Mouse (Mus musculus) urinary bladder, postnatal 4 days (tissue): Measurements from ENCODE around the gene Npb.
"Not testable (repeated sequence)": the region's sequence is repeated elsewhere in the genome, so short reads cannot be mapped to it uniquely, and the experiment has no call there.

ENCODE experiments used
- DNase-seq, 2 experiments: peaks; one replicate each; pipeline ENCODE4 v3.0.0; 2021 to 2022; ENCODE audit warnings: low spot score in 2 of 2

Npb gene

DNA sequence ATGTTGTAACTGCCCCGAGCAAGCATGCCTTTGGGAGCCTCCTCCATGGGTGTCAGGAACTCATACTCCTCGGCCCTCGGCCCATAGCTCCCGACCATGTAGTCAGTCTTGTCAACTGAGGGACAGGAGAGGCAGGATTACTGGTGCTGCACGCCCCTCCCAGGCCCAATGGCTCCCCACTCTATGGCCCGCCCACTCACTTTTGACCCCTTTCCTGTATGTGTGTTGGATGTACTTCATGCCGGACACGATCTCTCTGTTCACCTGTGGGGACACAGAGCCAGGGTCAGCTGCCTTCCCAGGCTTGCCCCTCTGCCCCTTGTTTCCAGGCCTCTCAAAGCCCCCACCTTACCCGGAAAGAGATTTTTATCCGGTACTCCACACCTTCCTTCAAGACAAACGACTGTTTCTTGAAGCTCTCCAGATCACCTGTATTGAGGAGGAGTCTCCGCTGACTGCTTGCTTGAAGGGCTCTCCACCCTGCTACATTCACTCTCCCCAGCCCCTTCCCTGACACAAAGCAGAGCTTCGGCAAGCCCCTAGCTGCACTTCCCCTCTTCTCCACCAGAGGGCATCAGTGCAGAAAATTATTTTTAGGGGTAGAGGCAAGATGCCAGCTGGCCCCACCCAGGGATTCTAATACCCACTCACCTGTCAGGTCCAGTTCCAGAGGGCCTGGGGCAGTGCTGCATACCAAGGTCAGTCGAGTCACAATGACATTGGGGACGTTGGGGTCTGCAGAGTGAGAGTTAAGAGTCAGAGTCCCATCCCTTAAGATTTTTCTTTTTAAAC is 28.8 kb upstream of the Npb start:
- DNase-seq = peak; percentile 52 to 79

DNA sequence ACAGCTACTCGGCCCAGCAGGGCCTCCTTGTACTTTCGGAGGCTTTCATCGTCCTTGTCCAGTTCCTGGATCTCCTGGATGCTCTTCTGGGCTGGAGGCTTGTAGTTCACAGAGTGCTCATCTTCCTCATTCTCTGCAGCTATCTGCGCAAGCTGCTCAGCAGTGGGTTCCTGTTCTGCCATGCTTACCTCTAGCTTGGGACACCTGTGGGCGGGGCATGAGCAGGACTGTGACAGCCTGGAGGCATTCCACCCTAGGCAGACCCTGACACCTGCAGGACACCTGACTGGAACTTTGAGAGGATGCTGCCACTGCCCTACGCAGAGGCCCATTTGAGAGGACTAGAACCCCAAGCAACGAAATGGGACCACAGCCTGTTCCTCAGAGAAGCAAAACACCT is 28.1 kb upstream of the Npb start:
- no peak for DNase-seq

DNA sequence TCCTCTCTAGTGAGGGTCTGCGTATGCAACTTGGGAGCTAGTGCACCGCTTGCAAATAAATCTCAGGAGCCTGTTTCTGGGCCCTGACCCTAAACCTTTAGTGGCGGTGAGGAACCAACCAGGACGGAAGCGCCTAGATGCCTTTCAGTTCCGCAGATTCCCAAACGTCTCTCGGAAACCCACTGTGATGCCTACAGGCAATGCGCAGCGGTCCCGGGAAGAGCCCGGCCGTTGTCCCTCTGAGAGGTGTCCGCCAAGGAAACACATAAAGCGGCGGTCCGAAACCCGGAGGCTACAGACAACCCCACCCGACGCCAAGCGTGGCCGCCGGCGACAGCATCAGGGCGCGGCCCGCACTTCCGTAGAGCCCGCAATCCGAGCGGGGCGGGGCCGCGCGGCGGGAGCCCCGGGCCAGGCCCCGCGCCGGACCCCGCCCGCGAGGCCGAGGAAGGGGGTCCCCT is 27.4 kb upstream of the Npb start:
- DNase-seq = peak in 1 of 2 experiments; percentile 43

DNA sequence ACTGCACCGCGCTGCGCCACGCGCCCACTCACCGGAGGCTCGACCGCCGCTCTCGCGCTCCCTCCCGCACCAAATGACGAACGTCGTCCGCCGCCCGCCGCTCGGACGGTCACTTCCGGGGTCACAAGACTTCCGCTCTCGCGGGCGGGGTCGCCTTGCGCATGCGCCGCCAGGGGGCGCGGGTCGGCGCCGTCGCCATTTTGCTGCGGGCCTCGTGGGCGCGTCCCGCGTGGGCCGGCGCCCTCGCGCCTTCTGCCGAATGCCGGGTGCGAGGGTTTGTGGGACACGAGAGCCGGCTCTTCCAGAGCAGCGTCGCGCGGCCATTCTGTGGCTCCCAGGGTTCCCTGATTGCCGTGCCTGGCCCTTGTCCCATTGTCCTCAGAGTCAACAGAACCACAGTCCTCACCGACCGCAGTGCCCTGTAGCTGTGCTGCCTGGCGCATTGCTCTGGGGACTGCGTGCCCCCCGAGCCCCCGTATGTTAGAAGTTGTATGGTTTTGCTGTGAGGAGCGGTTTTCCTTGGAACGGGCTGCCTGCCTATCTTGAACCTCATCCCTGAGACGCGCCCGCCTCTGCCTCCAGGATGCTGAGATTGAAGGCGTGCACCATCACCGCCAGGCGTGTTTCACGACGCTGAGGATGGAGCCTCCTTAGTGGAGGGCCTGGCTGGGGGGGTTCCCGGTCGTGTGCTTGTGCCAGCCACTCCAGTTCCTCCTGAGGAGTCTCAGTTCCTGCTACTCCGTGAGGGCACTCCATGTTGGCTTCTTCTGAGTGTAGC is 26.6 kb upstream of the Npb start, which contains the start of gene Arhgdia:
Gene Arhgdia (minus strand): TSS at position 135 of the 778 bp plus-strand sequence.
- peak; percentile 86 to 91 for DNase-seq

DNA sequence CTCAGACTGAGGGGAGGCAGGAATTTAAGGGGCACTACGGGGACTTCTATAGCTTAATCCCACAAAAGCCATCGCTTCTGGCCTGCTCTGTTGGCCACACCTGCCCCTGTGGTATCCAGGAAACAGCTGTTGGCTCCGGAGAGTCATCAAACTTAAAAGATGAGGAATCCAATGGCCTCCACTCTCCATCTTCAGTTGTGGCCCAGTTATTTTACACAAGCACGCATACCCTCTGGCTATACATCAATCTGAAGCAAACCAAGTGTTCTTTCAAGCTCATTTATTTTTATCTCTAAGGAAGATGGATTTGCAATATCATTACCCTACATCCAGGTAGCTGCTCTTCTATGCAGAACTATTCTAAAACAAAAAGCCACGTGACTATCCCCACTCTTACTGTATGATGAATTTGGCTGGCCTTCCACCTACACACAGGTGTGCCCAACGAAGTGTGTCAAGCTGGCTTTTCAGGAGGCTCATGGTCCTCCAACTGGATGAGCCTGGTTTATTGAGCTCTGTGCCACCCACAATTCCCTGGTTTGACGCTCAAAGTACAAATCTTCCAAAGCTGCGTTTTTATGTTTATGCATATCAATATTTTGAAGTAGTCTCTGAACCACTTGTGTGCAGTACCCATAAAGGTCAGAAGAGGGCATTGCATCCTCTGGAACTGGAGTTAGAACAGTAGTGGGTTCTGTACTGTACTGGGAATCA is 25.9 kb upstream of the Npb start:
- DNase-seq = no peak

DNA sequence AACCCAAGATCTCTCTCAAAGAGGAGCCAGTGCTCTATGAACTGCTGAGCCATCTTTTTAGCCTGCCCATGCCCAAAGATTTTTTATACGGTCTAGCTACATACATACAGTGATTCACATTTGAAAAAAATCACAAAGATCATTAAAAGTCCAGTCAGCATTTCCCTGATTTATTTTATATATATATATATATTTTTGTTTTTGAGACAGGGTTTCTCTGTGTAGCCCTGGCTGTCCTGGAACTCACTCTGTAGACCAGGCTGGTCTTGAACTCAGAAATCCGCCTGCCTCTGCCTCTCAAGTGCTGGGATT is 25.3 kb upstream of the Npb start:
- DNase-seq = not testable (repeated sequence)

DNA sequence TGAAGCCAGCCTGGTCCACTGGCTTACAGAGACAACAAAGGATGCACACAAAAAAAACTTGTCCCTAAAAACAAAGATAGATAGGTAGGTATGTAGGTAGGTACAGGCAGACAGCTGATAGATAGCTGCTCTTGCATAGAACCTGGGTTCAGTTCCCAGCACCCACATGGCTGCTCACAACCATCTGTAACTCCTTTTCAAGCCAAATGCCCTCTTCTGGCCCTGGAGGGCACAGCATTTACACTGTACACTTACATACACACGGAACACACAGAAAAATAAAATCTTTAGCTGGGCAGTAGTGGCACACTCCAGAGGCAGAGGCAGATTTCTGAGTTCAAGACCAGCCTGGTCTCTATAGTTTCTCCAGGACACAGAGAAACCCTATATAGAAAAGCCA is 24.3 kb upstream of the Npb start:
- no peak for DNase-seq

DNA sequence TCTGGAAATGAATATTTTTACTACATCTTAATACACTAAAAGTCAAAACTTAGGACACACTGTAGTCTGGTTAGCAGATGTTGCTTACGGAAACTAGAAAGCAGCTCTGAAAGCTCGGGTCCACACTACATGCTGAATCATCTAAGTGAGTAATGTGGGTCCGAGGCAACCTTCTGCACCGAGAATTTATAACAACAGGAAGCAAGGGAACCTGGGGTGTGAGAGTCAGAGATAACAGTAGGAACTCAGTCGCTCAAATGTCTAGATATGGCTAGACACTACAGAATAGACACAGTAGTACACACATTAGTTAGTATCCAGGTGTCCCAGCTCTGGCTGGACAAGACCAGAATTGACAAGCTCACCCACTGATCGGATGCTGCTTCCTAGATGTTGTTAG is 19.7 kb upstream of the Npb start:
- no peak for DNase-seq

DNA sequence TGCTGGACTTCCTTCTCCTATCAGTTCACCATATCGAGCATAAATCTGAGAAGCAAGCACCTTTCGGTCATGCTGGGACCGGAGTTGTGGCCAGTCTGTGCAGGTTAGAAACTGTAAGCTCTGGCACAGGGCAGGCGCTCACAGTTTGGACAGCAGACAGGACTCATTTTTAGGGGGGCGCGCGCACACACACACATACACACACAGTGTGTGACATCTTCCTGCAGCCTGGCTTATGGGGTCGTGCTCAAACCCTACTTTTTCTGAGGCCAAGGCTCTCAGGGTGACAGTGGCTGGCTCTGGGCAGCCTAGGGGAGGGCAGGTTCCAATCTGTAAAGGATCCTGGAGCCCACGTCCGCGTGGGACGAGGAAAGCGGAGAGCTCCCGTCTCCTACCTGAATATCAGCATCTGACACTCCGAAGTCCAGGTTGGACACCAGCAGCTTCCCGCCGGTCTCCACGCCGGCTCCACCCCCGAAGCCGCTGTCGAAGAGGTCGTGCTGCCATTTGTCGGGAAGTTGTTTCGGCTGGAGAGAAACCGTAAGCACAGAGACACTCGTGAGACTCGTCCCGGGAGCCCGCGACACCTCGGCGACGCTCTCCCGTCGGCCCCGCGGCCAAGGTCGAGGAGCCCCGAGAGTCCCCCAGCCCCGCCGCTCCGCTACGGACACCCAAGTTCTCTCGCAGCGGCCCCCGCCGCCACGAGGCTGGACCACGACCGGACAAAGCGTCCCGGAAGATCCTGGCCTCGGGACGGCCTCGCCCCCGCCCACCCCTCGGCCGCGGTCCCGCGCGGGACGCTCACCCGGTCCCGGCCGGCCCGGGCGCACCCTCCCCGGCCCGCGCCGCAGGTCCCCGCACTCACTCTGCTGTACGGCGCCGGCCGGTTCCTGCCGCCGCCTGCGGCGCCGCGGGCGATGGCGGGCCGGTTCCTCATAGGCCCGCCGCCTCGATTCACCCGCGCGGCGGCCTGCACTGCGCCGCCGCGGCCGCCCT is 10.7 kb upstream of the Npb start:
- no peak for DNase-seq

DNA sequence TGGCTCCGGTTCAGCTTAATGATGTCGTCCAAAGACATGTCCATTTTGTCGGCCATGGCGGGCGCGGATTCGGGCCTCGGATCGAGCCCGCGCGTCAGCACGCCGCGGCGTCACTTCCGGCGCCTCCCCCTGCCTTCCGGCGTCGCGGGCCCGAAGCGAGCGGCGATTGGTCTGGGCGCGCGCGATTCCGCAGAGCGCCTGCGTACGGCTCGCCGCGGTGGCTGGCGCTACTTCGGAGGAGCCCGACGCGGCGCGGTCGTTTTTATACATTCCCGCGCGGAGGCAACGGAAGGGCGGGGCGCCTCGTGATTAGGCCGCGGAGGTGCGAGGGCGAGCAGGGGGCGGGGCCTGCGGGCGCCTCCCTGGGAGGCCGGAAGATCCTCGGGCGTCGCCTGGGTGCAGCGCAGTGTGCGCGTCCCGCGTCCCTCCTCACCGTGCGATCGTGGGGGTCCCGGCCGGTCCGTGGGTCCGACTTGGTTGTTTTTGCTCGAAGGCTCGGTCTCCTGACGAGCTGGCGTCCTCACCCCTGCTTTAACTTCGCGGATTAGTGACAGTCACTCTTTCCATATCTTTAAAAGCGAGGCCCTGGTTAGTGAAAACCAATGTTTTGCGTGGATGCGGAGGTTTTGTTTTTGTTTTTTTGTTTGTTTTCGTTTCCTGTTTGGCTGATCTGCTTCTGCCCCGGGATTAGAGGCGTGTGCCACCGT is 9.8 kb upstream of the Npb start, which contains the start of the genes Alyref and Anapc11:
Gene Alyref (minus strand): TSS at position 83 of the 707 bp plus-strand sequence.
Gene Anapc11 (plus strand): TSS at position 139 of the 707 bp plus-strand sequence.
- peak; percentile 92 to 95 for DNase-seq

DNA sequence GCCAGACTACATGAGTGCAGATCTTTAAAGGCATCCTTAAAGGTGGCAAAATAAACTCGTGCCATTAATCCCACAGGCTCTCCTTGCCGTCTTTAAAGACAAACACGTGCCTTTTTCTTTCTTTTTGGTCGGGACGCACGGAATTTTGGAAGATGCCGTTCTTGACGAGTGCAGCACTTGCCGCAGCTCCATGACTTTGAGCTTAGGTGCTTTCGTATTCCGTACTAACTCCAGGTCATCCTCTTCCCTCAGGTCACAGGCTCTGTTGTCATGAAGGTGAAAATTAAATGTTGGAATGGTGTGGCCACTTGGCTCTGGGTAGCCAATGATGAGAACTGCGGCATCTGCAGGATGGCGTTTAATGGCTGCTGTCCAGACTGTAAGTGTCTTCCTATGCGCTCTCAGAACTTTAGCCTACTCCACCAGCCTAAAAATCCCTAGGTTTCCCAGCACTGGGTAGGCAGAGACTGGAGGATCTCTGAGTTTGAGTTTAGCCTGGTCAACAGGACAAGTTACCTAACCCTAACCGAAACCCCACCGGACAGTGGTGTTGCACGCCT is 9.2 kb upstream of the Npb start:
- no peak for DNase-seq

DNA sequence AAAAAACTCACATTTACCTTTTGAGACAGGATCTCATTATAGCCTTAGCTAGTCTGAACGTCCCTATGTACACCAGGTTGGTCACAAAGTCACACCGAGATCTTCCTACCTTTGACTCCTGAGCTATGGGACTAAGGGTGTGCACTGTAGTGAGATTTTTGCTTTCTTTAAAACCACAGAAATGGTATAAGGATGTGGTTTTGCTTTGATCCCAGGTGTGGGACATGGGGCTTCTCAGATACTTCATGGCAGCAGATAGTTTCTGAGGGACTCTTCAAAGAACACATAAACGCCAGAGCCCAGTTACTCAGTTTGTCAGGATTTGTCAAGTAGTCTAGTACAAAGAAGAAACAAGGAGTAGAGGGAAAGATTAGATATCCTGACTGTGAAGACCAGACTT is 7.6 kb upstream of the Npb start:
- no peak for DNase-seq

DNA sequence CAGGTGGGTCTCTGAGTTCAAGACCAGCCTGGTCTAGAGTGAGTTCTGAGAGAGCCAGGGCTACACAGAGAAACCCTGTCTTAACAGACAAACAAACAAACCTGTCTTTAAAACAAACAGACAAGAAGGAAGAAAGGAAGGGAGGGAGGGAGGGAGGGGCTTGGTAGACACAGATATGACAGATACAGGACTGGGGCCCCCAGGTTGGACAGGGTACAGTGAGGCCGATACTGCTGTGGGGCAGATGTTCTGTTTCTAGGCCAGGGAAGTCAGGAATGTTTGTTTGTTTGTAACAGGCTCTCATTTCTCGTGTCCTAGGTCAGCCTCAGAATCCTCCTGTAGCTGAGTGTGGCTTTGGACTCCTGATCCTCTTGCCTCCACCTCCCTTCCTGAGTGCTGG is 4.7 kb upstream of the Npb start:
- DNase-seq = no peak

DNA sequence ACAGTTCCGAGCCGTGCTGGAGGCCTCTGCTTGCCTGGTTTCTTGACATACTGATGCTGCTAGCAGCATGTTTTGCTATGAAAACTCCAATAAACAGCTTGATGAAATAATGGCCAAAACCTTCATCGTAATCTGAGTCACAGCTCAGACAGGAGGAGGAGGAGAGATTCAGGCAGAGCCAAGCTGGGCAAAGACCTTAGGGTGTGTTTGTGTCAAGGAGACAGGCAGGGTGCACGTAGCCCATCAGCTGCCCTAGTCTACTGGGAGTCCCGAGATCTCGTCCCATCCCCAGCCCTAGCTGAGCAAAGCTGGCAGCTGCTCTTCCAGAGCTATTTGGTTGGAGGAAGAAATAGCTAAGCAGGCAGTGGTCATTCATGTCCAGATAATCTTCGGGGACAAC is 2.6 kb upstream of the Npb start:
- DNase-seq = no peak

DNA sequence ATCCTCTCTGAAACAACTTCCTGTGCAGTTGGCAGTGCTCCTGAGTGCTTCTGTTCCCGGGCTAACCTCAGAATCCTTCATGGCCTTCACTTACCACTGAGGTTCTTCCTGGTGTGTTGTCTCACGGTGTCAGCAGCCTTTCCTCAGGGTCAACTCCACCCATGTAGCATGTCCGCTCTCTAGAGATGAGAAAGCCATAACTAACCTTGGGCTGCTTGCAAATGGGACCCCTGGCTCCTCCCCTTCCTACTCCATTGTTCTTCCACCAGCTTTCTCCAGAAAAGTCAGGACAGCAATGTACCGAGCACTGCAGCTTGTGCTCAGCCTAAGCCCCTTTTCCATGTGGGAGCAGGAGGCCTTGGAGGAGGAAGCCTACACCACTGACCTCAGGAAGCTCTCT is 1.5 kb upstream of the Npb start:
- no peak for DNase-seq

DNA sequence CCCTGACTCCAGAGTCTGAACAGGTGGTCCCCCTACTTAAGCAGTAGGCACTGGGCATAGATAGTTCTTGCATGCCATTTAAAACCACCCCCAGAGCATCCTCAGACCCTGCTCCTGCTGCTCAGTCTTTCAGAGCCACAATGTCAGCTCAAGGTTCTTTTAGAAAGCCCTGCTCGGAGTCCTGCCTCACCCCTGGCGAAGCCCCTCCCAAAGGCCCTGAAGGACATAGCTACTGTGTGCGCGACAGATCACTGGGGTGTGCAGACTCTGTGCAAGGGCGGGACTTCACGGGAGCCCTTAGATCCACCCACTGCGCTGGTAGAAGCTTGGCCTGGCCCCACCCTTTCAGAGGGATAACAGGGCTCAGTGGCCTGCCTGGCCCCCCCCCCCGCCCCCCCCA is 973 bp downstream of the Npb start:
- peak in 1 of 2 experiments; percentile 17 for DNase-seq

DNA sequence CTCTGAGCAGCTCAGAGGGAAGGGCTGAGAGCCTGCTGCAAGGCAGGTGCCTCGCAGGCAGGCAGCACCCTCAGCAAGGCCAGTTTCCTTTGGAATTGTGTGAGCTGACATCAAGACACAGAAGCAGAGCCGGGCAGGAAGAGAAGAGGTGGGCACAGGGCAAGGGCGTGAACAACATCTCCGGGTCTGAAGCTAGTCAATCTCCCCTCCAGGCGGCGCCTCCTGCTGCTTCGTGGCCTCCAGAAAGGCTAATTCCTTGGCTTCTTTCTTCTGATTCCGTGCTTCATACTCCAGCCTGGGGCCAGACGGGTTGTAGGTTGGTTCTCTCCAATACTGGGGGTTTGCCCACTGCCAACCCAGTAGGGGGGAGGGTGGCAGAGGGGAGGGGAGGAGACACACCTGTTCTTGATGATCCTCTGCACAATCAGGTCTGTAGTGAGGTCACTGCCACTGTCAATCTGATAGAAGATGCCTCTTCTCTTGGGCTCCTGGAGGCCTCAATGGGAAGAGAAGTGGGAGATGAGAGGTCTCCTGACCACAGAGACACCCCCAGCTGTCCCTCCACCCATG is 2.3 kb downstream of the Npb start:
- no peak for DNase-seq

DNA sequence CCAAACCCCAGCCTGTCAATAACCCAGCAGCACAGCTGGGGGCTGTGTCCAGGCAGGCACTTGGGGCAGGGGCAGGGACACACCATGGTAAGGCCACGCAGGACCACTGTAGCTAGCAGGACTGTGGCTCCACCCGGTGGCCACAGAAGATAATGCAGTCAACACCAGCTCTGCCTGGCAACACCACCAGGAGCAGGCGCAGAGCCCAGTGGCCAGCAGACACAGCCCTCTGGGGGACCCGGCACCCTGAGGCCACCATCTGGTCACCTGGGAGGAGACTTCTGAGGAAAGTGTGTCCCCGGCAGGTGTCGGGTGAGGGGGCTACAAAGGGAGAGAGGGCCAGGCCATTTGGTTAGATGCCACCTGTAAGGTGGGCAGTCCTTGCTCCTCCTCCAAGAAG is 4.5 kb downstream of the Npb start:
- peak; percentile 60 to 78 for DNase-seq

DNA sequence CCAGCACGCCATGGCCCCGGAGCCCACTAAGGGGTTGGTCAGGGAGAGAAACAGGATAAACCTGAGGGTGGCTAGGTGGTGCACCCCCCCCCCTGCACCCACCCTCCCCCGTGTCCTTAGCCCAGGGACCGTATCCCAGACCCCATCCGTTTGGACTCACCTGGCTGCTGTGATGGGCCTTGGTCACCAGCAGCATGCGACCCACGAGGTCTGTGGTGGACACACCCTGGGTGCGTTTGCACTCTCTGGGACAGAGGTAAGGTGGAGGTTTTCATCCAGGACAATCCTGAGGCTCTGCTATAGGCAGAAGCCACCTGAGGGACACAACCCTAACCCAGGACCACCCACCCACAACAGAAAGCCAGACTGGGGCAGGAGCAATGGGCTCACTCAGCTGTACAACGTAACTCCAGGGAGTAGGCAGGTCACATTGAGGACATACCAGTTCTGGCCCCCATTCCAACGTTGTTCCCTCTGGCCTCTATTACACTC is 5.2 kb downstream of the Npb start:
- DNase-seq = peak in 1 of 2 experiments; percentile 17

DNA sequence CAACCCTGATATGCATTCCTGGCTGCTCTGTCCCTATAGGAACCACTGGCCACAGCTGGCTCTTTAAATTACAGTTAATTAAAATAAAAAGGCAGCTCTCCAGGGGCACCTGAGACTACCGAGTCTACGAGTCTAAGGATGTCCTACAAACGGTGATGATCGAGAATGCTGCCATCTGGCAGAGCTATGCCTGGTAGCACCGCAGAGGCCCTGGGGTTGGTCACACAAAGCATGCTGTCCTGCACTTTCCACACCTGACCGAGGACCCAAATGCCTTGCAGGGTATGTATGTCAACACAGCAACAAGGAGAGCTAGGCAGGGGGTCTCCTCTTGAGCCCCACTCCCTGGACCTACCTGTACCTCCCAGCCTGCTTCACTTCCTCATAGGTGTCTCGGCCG is 5.7 kb downstream of the Npb start:
- DNase-seq = no peak
